Mouse (Mus musculus) heart, adult 8-10 months (tissue): ENCODE measurements around the gene Mrrf. TPM values are rescaled to one million over a fixed set of nuclear protein-coding genes. Genes with fewer than 3 reads are reported as not detected.

Source experiments
- DNase-seq: peaks from one replicate; pipeline ENCODE4 v3.0.0; 2022; ENCODE audit warnings: low spot score
- total RNA-seq, 4 experiments: library from RNA; stranded (reverse); gene quantifications; 2 replicates each; pipeline ENCODE4 v1.2.4; 2022

The Mrrf gene
- total RNA-seq, 4 experiments from 2014 or later: 40.5 to 44.0 (median 42.3) TPM

DNA sequence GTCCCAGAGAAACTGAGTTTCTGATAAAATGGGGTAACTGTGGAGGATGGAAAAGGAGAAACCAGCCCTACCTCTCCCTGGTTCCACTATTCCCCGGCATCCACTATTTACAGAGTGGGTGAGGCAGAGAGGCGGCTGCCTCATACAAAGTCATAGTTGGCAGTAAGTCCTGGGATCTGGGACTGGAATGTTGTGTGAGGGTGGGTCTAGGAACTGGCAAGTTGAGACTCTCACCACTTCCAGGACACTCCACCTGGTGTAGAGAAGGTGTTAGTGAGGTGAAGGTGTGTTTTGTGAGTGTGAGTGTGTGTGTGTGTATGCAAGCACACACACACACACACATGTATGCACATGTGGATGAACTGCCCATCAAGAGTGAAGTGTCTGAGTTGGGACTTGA lies 64.6 kb downstream of the Mrrf start:
- no peak for DNase-seq

DNA sequence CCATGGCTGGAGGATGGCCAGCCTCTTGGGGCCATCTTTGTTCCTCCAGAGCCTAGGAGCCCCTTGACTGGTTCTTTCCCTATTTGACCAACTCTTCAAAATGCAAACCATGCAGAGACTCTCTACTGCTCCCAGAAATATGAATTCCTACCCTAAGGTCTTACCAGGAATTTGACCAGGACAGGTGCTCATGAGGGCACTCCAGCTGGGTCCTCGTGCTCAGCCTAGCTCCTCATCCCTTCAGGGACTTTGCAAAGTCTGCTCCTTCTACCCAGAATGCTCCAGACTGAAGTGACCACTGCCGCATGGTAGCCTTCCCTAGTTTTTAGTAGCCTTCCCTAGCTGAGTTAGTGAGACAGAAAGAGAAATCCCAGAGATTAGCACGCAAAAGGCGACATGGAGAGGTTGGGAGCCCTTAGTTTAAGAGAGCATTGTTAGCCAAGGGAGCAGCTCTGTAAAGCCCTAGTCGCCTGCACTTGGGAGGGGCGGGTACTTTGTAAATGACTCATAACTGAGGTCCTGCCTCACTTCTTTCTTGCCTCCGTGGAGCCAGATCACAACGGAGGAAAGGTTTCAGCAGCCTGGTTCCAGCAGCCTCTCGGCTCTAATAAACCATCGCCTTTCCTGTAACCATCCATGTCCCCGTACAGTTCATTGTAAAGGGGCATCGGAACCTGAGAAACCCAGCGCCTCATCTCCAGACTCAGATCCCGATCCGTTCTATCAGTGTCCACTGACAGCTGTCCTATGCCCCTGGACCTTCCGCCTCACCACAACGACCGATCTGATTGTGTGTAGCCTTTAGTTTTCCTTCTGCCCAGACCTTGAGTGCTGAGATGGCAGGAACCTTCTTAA lies 65.8 kb downstream of the Mrrf start:
- no peak for DNase-seq

DNA sequence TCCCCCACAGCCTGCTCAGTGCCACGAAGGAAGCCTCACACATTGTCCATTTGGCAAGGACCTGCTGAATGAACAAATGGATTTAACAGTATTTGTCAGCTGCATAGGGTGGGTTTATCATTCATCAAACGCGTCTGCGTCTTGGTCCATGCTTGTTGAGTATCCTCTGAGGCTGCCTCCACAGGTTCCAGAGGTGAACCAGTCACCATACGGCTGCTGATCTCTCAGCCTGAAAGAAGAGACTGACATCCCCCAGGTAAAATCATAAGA lies 66.4 kb downstream of the Mrrf start:
- no peak for DNase-seq

DNA sequence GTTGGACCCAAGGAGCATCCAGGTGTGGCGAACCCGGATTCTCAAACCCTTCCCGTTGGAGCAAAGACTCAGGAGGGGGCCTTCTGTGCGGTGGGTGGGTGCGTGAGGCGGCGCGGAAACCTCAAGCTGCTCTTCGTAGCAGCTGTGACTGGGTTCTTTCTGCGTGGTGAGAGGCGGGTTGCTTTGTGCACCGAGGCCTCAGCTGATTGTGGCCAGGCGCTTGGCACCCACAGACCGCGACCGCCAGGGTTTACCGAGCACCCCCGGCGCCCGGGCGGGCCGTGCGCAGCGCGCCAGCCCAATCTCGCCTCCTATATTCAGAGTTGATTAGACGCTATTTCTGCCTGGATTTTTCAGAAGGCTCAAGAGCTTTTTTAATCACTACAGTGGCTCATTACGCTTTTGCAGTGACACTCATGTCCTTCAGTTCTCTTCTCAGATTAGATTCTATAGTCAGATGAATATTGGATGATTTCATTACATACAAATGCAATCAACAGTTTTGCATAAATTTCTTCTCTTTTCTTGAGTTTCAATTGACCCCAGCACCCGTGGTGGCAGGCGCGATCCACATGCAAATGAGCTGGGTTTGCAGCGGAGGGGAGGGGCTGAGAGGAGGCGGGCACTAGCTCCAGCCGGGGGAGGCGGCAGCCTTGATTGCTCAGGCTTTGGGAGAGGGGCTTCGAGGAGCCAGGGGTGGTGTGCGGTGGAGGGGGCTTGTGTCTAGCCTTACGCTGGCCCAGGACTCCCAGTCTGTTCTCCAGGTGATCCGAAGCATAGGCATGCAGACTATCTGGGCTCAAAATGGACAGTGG lies 67.0 kb downstream of the Mrrf start:
- no peak for DNase-seq

DNA sequence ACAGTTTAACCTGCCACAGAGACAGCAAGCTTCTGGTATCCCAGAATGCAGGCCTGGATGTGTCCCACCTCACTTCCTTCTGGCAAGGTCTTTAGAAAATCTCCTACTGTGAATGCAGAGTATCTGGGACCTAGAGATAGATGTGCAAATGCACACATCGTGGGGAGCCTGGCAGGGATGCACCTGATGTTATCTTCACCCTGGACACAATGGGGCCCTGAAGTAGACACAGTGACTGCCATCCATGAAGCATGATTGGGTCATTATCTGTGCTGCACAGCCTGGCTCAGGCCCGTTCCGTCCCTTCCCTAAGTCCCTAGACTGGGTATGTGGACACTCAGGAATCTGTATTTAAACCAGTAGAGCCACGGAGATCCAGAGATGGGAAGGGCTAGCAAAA lies 68.4 kb downstream of the Mrrf start:
- DNase-seq: no peak

GRCm38 (mm10) chr2:36207071-36207470 lies 70.9 kb downstream of the Mrrf start:
- DNase-seq: no peak

DNA sequence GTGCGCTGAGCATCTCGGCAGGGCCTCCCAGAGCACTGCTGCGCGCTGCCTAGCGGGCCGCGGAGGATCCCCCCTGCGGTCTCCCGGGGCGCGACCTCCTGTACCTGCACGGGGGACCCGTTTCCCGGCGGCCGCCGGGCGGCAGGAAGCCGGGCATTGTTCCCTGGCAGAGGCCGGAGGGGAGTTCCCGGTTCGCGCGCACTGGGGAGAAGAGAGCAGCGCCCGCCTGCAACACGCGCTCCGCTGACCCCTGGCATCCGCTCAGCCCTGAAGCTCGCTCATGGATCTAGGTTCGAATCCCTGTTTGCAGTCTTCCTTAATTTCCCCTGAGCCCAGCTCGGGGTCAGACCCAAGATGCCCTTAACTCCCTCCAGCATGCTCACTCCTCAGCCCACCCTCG lies 74.6 kb downstream of the Mrrf start:
- DNase-seq: no peak

DNA sequence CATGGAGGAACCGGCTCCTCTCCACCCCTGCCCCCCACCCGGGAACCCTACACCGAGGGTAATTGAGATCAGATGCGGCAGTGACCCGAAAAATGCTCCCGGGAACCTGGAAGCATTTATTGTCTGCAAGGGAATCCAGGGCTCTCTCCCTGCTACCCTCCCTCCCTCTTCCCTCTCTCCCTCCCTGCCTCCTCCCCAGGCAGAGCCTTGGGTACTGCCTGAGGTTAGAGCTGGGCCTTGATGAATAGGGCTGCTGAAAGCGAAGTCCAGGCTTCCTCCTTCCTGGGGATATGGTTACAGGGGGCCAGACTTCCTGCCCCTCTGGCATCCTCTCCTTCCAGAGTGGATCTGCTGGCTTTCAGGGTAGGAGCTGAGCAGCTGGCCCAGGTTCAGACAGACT lies 75.6 kb downstream of the Mrrf start:
- DNase-seq: no peak

DNA sequence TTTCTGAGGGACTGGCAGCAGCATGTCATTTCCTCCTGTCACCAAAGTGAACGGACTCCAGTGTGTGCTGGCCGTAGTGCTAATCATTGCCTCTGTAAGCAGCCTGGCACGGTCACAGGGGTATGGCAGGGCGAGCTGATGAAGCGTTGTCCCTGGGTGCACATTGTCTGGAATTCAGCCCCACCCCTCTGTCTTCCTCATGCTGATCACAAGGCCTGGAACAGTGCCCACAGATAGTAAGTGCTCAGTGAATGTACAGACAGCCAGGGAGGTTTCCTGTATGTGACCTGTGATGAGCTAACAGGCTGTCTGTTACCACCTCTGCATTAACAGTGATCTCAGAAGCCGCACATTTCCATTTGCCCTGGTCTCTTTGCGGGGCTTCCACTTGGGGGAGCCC lies 76.9 kb downstream of the Mrrf start:
- peak; percentile 57 for DNase-seq

GRCm38 (mm10) chr2:36214023-36214422 lies 77.8 kb downstream of the Mrrf start:
- peak; percentile 87 for DNase-seq

GRCm38 (mm10) chr2:36214425-36214824 lies 78.2 kb downstream of the Mrrf start:
- DNase-seq: no peak

DNA sequence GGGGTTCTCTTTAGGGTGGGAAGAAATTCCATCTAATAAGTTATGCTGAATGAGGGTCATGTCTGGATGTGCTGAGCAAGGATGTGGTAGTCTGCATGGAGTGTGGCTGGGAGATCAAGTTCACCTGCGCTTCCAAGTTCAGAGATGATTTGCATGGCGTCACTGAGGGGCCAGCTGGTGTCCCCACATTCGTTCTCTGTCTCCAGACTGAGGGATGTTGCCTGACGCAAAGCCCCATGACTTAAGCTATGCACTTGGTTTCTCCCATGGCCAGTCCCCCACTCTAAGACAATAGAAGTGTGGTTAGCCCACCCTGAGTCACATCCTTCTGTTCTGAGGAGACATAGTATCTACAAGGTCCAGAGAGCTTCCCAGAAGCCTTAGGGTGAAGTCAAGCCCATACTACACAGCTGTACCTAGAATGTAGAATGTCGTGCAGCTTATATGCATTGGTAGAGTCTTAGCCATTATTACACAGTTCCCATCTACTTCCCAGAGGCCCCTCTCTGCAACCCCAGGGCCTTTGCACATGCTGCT lies 79.1 kb downstream of the Mrrf start:
- no peak for DNase-seq

GRCm38 (mm10) chr2:36216546-36216945 lies 80.4 kb downstream of the Mrrf start:
- no peak for DNase-seq

DNA sequence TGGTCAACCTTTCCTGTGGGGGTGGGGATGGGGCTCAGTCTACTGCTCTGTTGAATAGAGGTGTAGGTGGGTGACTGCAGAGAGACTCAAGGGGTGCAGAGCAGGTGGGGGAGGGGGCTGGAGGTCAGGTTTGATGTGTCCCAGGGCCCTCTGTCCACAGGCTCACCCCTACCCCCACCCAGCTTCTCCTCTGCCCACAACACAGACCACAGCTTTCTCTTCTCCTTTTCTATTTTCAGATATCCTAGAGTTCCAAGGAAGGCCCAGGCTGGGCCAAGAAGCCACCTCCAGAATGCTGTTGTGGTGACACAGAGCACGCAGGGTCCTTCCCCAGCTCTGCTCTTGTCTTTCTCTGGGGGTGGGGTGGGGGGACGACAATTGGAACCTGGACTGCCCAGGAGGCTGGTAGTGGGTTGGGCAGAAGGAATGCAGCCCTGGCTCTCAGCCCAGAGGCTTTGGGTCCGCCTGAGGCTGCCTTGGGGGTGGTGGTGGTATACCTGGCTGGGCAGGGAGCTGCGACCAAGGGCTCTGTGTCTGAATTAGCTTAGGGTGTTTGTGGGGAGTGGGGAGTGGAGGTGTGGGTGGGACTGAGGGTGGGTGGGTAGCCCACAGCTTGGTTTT lies 80.9 kb downstream of the Mrrf start:
- DNase-seq: no peak

DNA sequence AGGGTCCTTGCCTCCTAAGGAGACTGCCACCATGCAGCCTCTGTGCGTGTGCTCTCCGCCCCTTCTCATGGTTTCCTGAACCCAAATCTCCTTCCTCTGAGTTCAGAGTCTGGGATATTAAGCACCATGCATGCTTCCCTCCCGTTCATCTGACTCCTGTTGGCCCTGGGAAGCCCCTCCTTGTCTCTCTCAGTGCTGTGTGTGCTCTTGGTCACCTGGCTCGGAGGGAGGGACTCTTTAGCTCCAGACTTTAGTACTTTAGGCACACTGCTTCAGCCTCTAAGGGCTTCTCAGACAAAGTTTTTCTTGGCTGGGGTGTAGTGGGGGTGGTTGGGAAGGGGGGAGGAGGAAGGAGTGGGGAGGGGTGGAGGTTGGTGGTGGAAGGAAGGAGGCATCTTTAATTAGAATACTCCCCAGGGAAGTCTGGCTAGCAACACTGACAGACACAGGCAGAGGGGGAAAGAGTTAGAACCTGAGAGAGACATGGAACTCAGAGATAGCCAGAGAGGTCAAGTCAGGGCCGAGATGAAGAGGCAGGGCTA lies 81.6 kb downstream of the Mrrf start:
- DNase-seq: no peak

- no peak for DNase-seq
These were observed 83.9 kb downstream of the Mrrf start for GRCm38 (mm10) chr2:36220106-36220505.

- DNase-seq: no peak
These were observed 84.7 kb downstream of the Mrrf start for GRCm38 (mm10) chr2:36220891-36221290.

- DNase-seq: no peak
These were observed 86.1 kb downstream of the Mrrf start for GRCm38 (mm10) chr2:36222168-36222848.

GRCm38 (mm10) chr2:36223436-36223835 lies 87.2 kb downstream of the Mrrf start:
- no peak for DNase-seq

GRCm38 (mm10) chr2:36224153-36224552 lies 88.0 kb downstream of the Mrrf start:
- no peak for DNase-seq

DNA sequence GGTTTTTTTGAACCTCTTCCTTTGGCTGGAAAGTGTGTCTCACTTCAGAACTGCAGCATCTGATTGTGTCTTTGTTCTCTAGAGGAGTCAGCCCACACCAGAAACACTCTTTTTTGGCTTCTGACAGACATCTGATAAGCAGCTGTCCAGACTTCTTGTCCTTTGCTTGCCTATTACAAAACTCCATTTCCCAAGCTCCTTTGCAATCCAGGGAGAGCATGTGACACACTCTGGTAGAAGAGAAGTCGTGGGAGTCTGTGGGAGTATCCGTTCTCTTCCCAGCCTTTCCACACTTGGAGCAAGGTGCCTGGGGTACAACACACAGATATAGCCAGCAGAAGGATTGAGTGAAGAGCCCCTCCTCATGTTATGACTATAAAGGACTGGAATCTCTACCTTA lies 88.4 kb downstream of the Mrrf start:
- no peak for DNase-seq

GRCm38 (mm10) chr2:36230366-36230765 lies 94.2 kb downstream of the Mrrf start, which contains the start of gene Ptgs1:
Ptgs1 (plus strand) TSS chr2:36230426.
- DNase-seq: peak; percentile 57
